Mouse (Mus musculus) heart, embryonic 10.5 days (tissue): ENCODE data around the gene Bicral. TPM values are rescaled to one million over a fixed set of nuclear protein-coding genes. Genes with fewer than 3 reads are reported as not detected.

Experiments
- DNase-seq: peaks from one replicate; pipeline ENCODE4 v3.0.0-alpha.2; 2017; ENCODE audit warnings: low spot score
- H3K27ac ChIP-seq: fragments of 300-500 bp; sonication (generic); 2 replicates; pipeline ENCODE4 v1.5.1; 2016; ENCODE audit warnings: mild to moderate bottlenecking
- H3K27me3 ChIP-seq: fragments of 300-500 bp; sonication (generic); 2 replicates; pipeline ENCODE4 v1.6.1; 2016; ENCODE audit warnings: mild to moderate bottlenecking; ENCODE audit not compliant: poor library complexity, insufficient read depth, severe bottlenecking
- H3K36me3 ChIP-seq: fragments of 300-500 bp; sonication (generic); 2 replicates; pipeline ENCODE4 v1.6.1; 2016; ENCODE audit warnings: mild to moderate bottlenecking, moderate library complexity
- H3K4me1 ChIP-seq: fragments of 300-500 bp; sonication (generic); 2 replicates; pipeline ENCODE4 v1.6.1; 2016; ENCODE audit warnings: mild to moderate bottlenecking
- H3K4me3 ChIP-seq: fragments of 300-500 bp; sonication (generic); 2 replicates; pipeline ENCODE4 v1.5.1; 2016; ENCODE audit warnings: mild to moderate bottlenecking, moderate library complexity
- H3K9me3 ChIP-seq: fragments of 300-500 bp; sonication (generic); 2 replicates; pipeline ENCODE4 v1.6.1; 2016; ENCODE audit warnings: mild to moderate bottlenecking, moderate library complexity
- WGBS: fragments of 180-500 bp; shearing (Covaris S2); methylation state at CpG from one replicate; pipeline ENCODE4 v1.1.7; 2016; 5-methylcytosine and 5-hydroxymethylcytosine counted together
- polyA plus RNA-seq: library from polyadenylated mRNA; unstranded; fragments of >200 nt; fragmentation: Nextera tagmentation; extraction: Ambion mirVana; gene quantifications from 2 replicates; pipeline ENCODE4 v1.2.1, GENCODE M21; 2016

The Bicral gene
- polyA plus RNA-seq, 1 experiment from 2014 or later = 3.3 TPM

DNA sequence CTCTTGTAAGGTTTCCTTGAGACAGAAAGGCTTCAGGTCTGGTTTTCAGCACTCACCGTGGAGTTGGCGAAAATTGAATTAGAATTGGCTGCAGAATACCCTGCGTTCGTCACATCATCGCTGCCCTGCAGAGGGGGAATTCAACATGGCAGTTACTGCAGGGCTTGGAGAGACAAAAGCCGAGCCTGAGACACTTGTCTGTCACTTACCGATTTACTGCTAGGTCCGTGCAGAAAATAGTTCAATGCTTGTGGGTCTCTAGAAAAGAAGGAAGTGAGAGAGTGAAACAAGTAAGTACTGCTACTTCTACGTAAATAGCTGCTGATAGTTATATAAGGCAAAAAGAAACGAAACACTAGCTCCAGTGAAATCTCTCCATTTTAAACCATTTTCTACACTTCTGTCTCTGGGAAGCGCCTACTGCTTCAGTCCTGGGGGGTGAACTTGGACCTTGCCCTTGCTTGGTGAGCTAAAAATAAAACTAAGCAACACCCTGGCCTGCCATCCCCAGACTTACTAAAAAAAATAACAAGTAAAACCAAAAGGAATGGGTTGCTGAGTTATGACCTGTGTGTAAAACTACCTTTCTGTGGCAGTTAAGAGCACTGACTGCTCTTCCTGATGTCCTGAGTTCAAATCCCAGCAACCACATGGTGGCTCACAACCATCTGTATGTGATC is 28.3 kb downstream of the Bicral start:
- H3K9me3 ChIP-seq = no peaks in the 10 kb centered on the region
- peaks cover 4% of the 10 kb centered on the region; the same call in 1 of the 2 replicates for H3K4me1 ChIP-seq
- WGBS = 79% methylated on average over 11 of the region's 11 CpGs
- H3K27ac ChIP-seq = no peak overlapping the region
- no peak for DNase-seq
- no peak overlapping the region for H3K4me3 ChIP-seq
- H3K27me3 ChIP-seq = no peaks in the 10 kb centered on the region
- H3K36me3 ChIP-seq = peaks cover 38% of the 10 kb centered on the region

DNA sequence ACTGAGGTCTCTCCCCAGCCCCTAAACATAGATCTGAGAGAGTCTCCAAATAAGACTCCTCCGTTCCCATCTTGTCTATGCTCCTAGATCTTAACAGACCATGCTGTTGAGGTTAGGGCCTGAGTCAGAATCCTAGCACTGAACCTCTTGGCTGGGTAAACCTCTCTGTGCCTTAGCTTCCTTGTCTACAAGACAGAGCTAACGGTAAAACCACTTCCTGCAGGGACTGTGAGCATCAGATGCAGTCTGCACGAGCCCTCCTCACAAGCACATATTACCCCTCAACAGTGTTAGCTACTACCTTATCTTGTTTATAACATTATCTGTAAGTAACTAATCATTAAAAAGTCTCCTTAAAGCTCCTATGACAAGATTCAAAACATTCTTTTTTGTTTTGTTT is 29.3 kb downstream of the Bicral start:
- H3K36me3 ChIP-seq = peaks cover 49% of the 10 kb centered on the region
- 85% methylated on average over 3 of the region's 3 CpGs for WGBS

DNA sequence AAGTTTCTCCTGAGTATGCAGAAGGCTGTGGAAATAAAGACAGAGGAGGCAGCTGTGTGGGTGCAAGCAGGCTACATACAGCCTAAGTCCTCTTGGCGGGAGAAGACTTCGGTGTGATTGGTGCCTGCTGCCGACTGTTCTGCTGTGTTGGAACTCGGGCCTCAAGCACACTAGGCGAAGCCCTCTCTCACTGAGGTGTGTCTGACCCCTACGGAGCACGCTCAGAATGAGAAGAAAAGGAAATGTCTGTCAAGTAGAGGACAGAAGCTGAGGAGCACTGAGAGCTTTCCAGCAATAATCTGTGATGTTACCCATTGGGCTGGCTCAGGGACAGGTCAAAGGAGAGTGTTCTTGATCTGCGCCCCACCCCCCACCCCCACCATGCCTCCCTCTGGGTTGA is 35.2 kb downstream of the Bicral start:
- 0 out of 2 replicates have a peak, but pooled peaks cover 5% of the 10 kb centered on the region for H3K4me1 ChIP-seq
- no peaks in the 10 kb centered on the region for H3K9me3 ChIP-seq
- no peaks in the 10 kb centered on the region for H3K27me3 ChIP-seq
- H3K4me3 ChIP-seq = no peak overlapping the region
- no peak for DNase-seq
- WGBS = 90% methylated on average over 8 of the region's 8 CpGs
- H3K27ac ChIP-seq = no peak overlapping the region
- H3K36me3 ChIP-seq = peaks cover 77% of the 10 kb centered on the region

More for the DNA sequence above, 29.3 kb downstream of the Bicral start:
- Histone ChIP-seq H3K4me3 (no peak overlapping the region), H3K27me3 (no peaks in the 10 kb centered on the region), H3K27ac (no peak overlapping the region), H3K4me1 (peaks cover 4% of the 10 kb centered on the region; the same call in 1 of the 2 replicates), H3K9me3 (no peaks in the 10 kb centered on the region)
- DNase-seq = no peak

DNA sequence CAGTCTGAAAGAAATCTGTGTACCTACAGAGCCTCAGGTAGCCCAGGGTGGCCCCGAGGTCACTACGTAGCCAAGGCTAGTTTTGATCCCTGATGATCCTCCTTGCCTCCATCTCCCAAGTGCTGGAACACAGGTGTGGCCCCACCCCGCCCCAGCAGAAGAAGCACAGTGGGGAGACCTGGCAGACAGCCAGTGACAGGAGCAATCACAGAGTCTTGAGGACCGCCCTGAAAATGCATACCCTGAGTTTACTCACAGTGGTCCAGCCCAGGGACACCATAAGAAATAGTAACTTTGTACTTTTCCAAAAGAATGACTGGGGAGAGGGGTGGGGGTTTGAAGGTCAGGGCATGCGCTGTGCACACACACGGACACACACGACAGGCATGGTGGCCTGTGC is 37.7 kb downstream of the Bicral start:
- 96% methylated on average over 7 of the region's 7 CpGs for WGBS
- DNase-seq = no peak
- H3K4me1 ChIP-seq = 0 out of 2 replicates have a peak, but pooled peaks cover 5% of the 10 kb centered on the region
- no peak overlapping the region for H3K27ac ChIP-seq
- no peaks in the 10 kb centered on the region for H3K27me3 ChIP-seq
- no peak overlapping the region for H3K4me3 ChIP-seq
- peaks cover 65% of the 10 kb centered on the region for H3K36me3 ChIP-seq
- no peaks in the 10 kb centered on the region for H3K9me3 ChIP-seq

DNA sequence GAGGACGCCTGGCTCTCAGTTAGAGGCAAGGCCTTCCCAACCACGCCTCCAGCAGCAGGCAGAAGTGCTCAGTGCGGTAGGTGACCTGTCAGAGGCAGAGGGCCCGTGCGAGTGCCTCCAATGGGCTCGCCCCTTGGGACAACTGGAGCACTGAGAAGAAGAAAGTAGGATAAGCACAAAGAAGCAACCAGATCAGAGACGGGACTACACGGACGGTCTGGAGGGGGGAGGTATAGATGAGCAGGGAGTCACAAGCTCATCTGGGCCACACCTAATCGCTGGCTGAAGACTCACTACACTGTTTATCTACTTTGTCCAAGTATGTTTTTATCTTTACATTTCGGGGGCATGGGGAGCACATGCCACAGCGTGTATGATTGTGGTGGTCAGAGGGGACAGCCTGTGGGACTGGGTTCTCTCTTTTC is 40.5 kb downstream of the Bicral start:
- no peak overlapping the region for H3K4me3 ChIP-seq
- WGBS = 78% methylated on average over 12 of the region's 12 CpGs
- H3K36me3 ChIP-seq = peaks cover 52% of the 10 kb centered on the region
- DNase-seq = no peak
- 0 out of 2 replicates have a peak, but pooled peaks cover 5% of the 10 kb centered on the region for H3K4me1 ChIP-seq
- H3K9me3 ChIP-seq = no peaks in the 10 kb centered on the region
- H3K27ac ChIP-seq = no peak overlapping the region
- no peaks in the 10 kb centered on the region for H3K27me3 ChIP-seq

DNA sequence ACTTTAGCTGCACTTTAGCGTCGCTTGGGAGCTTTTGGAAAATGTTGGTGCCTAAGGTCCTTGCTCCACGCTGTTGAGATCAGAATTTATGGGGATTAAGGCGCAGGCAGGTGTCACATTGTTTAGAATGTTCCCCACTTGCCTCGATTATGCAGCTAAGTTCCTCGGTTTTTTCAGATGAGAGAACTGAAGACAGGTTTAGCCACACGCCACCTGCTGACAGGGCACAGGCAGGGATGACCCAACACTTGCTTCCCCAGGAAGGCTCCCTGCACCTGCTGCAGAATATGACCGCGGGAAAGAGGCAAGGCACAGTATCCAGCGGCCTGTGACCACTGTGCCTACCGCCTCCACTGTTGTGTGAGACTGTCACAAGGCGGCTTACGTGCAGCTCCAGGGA is 42.0 kb downstream of the Bicral start:
- H3K36me3 ChIP-seq = peaks cover 56% of the 10 kb centered on the region
- no peak for DNase-seq
- WGBS = 79% methylated on average over 13 of the region's 13 CpGs
- no peaks in the 10 kb centered on the region for H3K27me3 ChIP-seq
- H3K27ac ChIP-seq = no peak overlapping the region
- H3K4me3 ChIP-seq = no peak overlapping the region
- H3K9me3 ChIP-seq = no peaks in the 10 kb centered on the region
- H3K4me1 ChIP-seq = 0 out of 2 replicates have a peak, but pooled peaks cover 5% of the 10 kb centered on the region

DNA sequence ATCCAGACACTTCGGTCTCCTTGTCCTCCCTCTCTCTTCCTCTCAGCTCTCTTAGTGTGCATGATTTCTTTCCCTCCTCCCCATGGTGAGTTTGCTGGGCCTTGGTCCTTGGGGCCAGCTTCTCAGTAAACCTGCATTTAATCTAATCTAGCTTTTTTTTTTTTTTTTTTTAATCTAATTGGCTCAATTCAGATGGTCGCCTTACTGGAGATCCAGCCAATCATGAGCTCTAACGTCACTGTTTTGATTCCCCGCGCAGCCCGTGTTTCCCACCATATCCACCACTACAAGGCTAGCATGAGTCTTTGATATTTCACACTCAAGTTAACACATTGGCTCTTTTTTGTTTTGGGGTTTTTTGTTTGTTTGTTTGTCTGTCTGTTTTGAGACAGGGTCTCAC is 43.8 kb downstream of the Bicral start:
- H3K36me3 ChIP-seq = peaks cover 47% of the 10 kb centered on the region
- WGBS = 91% methylated on average over 6 of the region's 6 CpGs
- H3K9me3 ChIP-seq = no peaks in the 10 kb centered on the region
- H3K4me3 ChIP-seq = no peak overlapping the region
- H3K4me1 ChIP-seq = 0 out of 2 replicates have a peak, but pooled peaks cover 5% of the 10 kb centered on the region
- H3K27ac ChIP-seq = no peak overlapping the region
- no peak for DNase-seq
- no peaks in the 10 kb centered on the region for H3K27me3 ChIP-seq

DNA sequence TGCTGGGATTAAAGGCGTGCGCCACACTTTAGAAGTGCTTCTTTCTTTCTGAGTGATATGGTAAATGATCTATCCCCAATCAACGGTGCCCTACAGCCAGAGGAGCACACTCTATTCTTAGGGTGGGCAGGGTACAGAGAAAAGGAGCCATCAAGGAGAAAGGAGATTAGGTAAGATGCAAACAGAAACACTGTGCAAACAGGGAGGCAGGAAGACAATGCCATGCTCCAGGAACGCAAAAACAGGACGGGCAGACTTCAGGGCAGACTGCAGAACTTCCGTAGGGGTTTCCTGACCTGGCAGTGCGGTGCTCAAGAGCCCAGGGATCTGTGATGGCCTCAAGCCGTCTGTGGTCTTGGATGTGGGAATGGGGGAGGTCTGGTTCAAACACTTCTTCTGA is 44.6 kb downstream of the Bicral start:
- Histone ChIP-seq H3K27me3 (no peaks in the 10 kb centered on the region), H3K36me3 (peaks cover 52% of the 10 kb centered on the region)
- 77% methylated on average over 8 of the region's 8 CpGs for WGBS

DNA sequence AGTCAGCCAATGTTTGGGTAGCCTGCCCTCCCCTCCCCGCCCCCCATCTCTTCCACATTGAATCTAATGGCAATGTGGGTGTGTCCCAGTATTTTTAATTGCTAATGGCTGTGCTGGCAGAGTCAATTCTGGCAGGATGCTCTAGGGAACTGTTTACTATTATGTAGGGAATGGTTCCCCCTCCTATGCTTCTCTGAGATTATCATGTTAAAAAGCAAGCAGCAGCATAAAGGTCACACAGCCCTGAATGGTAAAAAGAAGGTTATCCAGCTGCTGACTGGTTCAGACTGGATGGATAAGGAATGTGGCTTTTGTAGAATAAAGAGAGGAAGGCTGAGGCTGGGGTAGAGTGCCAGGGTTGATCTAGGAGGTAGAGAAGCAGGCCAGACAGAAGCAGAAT is 45.8 kb downstream of the Bicral start:
- H3K27me3 ChIP-seq = no peaks in the 10 kb centered on the region
- WGBS = 70% methylated on average over 1 of the region's 1 CpGs
- H3K9me3 ChIP-seq = no peaks in the 10 kb centered on the region
- no peak for DNase-seq
- H3K4me3 ChIP-seq = no peak overlapping the region
- no peaks in the 10 kb centered on the region for H3K4me1 ChIP-seq
- peaks cover 53% of the 10 kb centered on the region for H3K36me3 ChIP-seq
- no peak overlapping the region for H3K27ac ChIP-seq

More for the DNA sequence above, 44.6 kb downstream of the Bicral start:
- no peak overlapping the region for H3K27ac ChIP-seq
- H3K4me1 ChIP-seq = no peaks in the 10 kb centered on the region
- no peak overlapping the region for H3K4me3 ChIP-seq
- DNase-seq = no peak
- H3K9me3 ChIP-seq = no peaks in the 10 kb centered on the region

DNA sequence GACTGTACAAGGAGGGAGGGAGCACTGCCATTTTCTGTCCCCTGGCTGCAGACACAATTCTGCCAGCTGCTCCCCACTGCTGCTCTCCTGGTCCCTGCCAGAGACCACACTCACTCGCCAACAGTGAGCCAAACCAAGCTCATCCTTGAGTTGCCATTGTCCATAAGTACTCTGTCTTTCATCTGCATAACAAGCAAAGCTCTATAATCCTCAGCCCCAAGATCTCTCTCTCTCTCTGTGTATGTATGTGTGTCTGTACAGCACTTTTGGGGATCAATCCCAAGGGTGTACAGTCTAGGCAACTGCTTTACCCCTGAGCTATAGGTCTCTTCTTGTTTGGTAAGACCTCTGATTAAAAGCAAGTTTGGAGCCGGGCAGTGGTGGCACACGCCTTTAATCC is 47.6 kb downstream of the Bicral start:
- H3K36me3 ChIP-seq = peaks cover 68% of the 10 kb centered on the region

DNA sequence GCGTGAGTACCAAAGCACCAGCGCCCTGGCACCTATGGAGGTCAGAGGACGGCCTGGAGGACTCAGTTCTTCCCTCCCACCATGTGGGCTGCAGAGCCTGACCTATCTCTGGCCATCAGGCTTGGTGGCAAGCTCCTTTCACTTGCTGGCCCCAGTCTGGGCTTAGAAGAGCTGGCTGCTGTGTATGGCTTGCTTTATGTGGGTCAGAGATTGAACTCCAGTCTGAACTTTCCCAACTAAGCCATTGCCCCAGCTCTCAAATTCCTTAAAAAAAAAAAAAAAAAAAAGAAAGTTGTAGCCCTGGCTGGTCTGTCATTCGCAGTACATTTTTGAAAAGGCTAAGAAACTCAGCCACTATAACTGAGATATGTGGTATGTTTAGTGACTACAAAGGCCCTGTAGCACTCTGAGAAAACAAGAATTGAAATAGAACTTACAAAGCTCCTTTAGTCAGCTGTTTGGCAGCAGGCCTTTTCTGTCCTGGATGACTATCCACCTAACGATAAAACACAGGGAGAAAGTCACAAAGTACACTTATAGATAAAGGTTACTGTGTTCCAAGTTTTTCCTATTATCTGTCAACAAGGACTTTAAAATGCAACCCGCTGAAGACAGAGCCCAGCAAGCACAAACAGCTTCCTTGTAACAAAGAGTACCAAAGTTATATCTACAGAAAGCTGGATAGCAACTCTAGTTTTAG is 49.0 kb downstream of the Bicral start:
- DNase-seq = no peak
- no peak overlapping the region for H3K27ac ChIP-seq
- 80% methylated on average over 6 of the region's 6 CpGs for WGBS
- no peaks in the 10 kb centered on the region for H3K27me3 ChIP-seq
- no peaks in the 10 kb centered on the region for H3K4me1 ChIP-seq
- H3K9me3 ChIP-seq = no peaks in the 10 kb centered on the region
- no peak overlapping the region for H3K4me3 ChIP-seq
- peaks cover 69% of the 10 kb centered on the region for H3K36me3 ChIP-seq

More for the DNA sequence above, 47.6 kb downstream of the Bicral start:
- Histone ChIP-seq H3K4me3 (no peak overlapping the region), H3K9me3 (no peaks in the 10 kb centered on the region), H3K27me3 (no peaks in the 10 kb centered on the region), H3K27ac (no peak overlapping the region), H3K4me1 (no peaks in the 10 kb centered on the region)
- DNase-seq = no peak
- 90% methylated on average over 3 of the region's 3 CpGs for WGBS

DNA sequence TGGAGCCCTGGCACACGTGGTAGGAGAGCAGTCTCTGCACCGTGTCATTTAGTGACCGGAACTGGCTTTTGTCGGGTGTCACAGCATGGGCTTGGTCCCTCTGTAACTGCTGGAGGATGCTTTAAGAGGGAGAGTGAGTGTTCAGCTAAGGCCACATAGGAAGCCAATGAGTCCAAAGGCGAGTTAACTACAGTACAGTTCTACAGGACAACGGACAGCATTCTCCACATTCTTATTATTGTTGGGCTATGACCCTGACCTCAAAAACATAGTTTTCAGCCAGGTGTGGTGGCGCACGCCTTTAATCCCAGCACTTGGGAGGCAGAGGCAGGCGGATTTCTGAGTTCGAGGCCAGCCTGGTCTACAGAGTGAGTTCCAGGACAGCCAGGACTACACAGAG is 49.9 kb downstream of the Bicral start:
- Histone ChIP-seq H3K4me3 (no peak overlapping the region), H3K9me3 (no peaks in the 10 kb centered on the region), H3K36me3 (peaks cover 64% of the 10 kb centered on the region), H3K4me1 (no peaks in the 10 kb centered on the region), H3K27me3 (no peaks in the 10 kb centered on the region), H3K27ac (no peak overlapping the region)
- no peak for DNase-seq
- WGBS = 90% methylated on average over 10 of the region's 10 CpGs

DNA sequence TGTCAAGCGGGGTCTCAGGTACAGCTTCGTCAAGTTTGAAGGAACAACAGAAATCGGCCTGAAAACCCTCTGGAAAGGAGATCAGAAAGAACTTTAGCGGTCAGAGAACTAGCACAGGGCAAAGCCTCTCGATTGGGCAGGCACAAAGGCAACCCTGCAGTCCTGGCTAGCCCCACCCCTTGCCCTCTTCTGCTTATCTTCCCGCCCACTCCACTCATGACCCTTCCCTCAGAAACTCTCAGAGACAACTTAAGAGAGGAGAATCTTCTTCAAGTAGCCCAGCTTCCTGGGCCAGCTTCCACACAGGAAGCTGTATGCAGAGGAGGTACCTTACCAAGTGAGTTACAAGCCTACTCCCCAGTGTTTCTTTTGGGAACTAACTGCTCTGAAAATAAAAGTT is 56.5 kb downstream of the Bicral start:
- no peak for DNase-seq
- H3K9me3 ChIP-seq = no peaks in the 10 kb centered on the region
- peaks cover 53% of the 10 kb centered on the region for H3K36me3 ChIP-seq
- peaks cover 10% of the 10 kb centered on the region for H3K4me1 ChIP-seq
- 83% methylated on average over 6 of the region's 6 CpGs for WGBS
- no peak overlapping the region for H3K27ac ChIP-seq
- no peak overlapping the region for H3K4me3 ChIP-seq
- no peaks in the 10 kb centered on the region for H3K27me3 ChIP-seq
